Mouse (Mus musculus) olfactory bulb, adult 2 months (tissue): ENCODE results near the gene Col4a1. TPM values are rescaled to one million over a fixed set of nuclear protein-coding genes. Genes with fewer than 3 reads are reported as not detected.

ENCODE experiments used
- H3K27ac ChIP-seq: fragments of 200-500 bp; 2 replicates; pipeline ENCODE4 v1.5.1; 2012; ENCODE audit warnings: low read depth, low read length; ENCODE audit not compliant: insufficient read depth
- H3K4me1 ChIP-seq: fragments of 200-500 bp; 2 replicates; pipeline ENCODE4 v1.6.1; 2012; ENCODE audit warnings: low read length; ENCODE audit not compliant: control insufficient read depth, insufficient read depth
- H3K4me3 ChIP-seq: fragments of 200-500 bp; 2 replicates; pipeline ENCODE4 v1.5.1; 2012; ENCODE audit warnings: mild to moderate bottlenecking, low read depth, low read length, moderate library complexity; ENCODE audit not compliant: insufficient read depth
- CTCF ChIP-seq: fragments of 200-500 bp; IDR thresholded peaks from 2 replicates; pipeline ENCODE4 v1.5.1; 2012; ENCODE audit warnings: low read depth, mild to moderate bottlenecking, low read length, moderate library complexity; ENCODE audit not compliant: insufficient read depth
- POLR2A ChIP-seq: fragments of 200-500 bp; IDR thresholded peaks from 2 replicates; pipeline ENCODE4 v1.6.1; 2012; ENCODE audit warnings: mild to moderate bottlenecking, low read depth, low read length, moderate library complexity; ENCODE audit not compliant: insufficient read depth
- WGBS: fragments of 180-500 bp; shearing (Covaris S2); methylation state at CpG from one replicate; pipeline ENCODE4 v1.1.7; 2018; 5-methylcytosine and 5-hydroxymethylcytosine counted together
- polyA plus RNA-seq: library from polyadenylated mRNA; stranded (reverse); fragments of >200 nt; gene quantifications from 2 replicates; pipeline ENCODE4 v1.2.4, GENCODE M21; 2012; ENCODE audit warnings: low replicate concordance; ENCODE audit not compliant: missing spikeins, insufficient read depth, insufficient read length

Col4a1 gene
- polyA plus RNA-seq, 1 experiment, result not detected

GRCm38 (mm10) chr8:11183611-11184031 is 129.0 kb downstream of the Col4a1 start:
- WGBS, result 74% methylated on average over 9 of the region's 9 CpGs
- no peak for TF ChIP-seq POLR2A
- no peak for TF ChIP-seq CTCF
- Histone ChIP-seq H3K4me1 (peaks cover 26% of the 10 kb centered on the region), H3K27ac (no peak overlapping the region), H3K4me3 (no peak overlapping the region)

GRCm38 (mm10) chr8:11182606-11183005 is 130.0 kb downstream of the Col4a1 start:
- WGBS, result 88% methylated on average over 12 of the region's 12 CpGs
- H3K27ac ChIP-seq, result no peak overlapping the region
- TF ChIP-seq CTCF (no peak), POLR2A (no peak)

GRCm38 (mm10) chr8:11182148-11182484 is 130.5 kb downstream of the Col4a1 start:
- H3K4me3 ChIP-seq, result no peak overlapping the region
- WGBS, result 74% methylated on average over 4 of the region's 4 CpGs
- TF ChIP-seq POLR2A, result no peak
- no peak for TF ChIP-seq CTCF
- peaks cover 12% of the 10 kb centered on the region for H3K4me1 ChIP-seq
- H3K27ac ChIP-seq, result no peak overlapping the region

More at GRCm38 (mm10) chr8:11182606-11183005, 130.0 kb downstream of the Col4a1 start:
- Histone ChIP-seq H3K4me1 (peaks cover 16% of the 10 kb centered on the region), H3K4me3 (no peak overlapping the region)

GRCm38 (mm10) chr8:11181420-11182147 is 131.0 kb downstream of the Col4a1 start:
- 87% methylated on average over 11 of the region's 11 CpGs for WGBS
- no peak overlapping the region for H3K4me3 ChIP-seq
- H3K4me1 ChIP-seq, result peaks cover 11% of the 10 kb centered on the region
- H3K27ac ChIP-seq, result no peak overlapping the region
- TF ChIP-seq POLR2A (no peak), CTCF (no peak)

GRCm38 (mm10) chr8:11179869-11180268 is 132.8 kb downstream of the Col4a1 start:
- Histone ChIP-seq H3K27ac (no peak overlapping the region), H3K4me3 (no peak overlapping the region), H3K4me1 (peaks cover 5% of the 10 kb centered on the region; the same call in 1 of the 2 replicates)
- 93% methylated on average over 3 of the region's 3 CpGs for WGBS
- TF ChIP-seq CTCF, result no peak
- TF ChIP-seq POLR2A, result no peak

GRCm38 (mm10) chr8:11176393-11176792 is 136.2 kb downstream of the Col4a1 start:
- Histone ChIP-seq H3K27ac (no peak overlapping the region), H3K4me3 (no peak overlapping the region), H3K4me1 (peaks cover 11% of the 10 kb centered on the region)
- WGBS, result 85% methylated on average over 7 of the region's 7 CpGs
- no peak for TF ChIP-seq POLR2A
- TF ChIP-seq CTCF, result no peak

- Histone ChIP-seq H3K27ac (no peak overlapping the region), H3K4me1 (peaks cover 11% of the 10 kb centered on the region), H3K4me3 (no peak overlapping the region)
- 51% methylated on average over 17 of the region's 17 CpGs for WGBS
- peak; percentile 46; the same call in 1 of the 2 replicates for TF ChIP-seq CTCF
- TF ChIP-seq POLR2A, result 0 out of 2 replicates have a peak, but pooled peaks have one; percentile 9
Observed at GRCm38 (mm10) chr8:11173284-11174191, 139.1 kb downstream of the Col4a1 start.

GRCm38 (mm10) chr8:11171526-11171925 is 141.1 kb downstream of the Col4a1 start:
- no peak for TF ChIP-seq CTCF
- TF ChIP-seq POLR2A, result no peak
- Histone ChIP-seq H3K4me3 (no peak overlapping the region), H3K4me1 (peaks cover 11% of the 10 kb centered on the region), H3K27ac (no peak overlapping the region)
- WGBS, result 65% methylated on average over 7 of the region's 7 CpGs

GRCm38 (mm10) chr8:11169383-11169782 is 143.2 kb downstream of the Col4a1 start:
- TF ChIP-seq CTCF (no peak), POLR2A (no peak)
- 83% methylated on average over 2 of the region's 2 CpGs for WGBS
- H3K4me3 ChIP-seq, result no peak overlapping the region
- no peak overlapping the region for H3K27ac ChIP-seq
- peaks cover 19% of the 10 kb centered on the region for H3K4me1 ChIP-seq
